Mouse (Mus musculus) hindbrain, embryonic 10.5 days (tissue): ENCODE measurements around the gene Olfr1055. TPM values are rescaled to one million over a fixed set of nuclear protein-coding genes. Genes with fewer than 3 reads are reported as not detected.
"Not testable (repeated sequence)": the region's sequence is repeated elsewhere in the genome, so short reads cannot be mapped to it uniquely, and the experiment has no call there.

ENCODE experiments used
- DNase-seq: peaks from one replicate; pipeline ENCODE4 v3.0.0-alpha.2; 2017; ENCODE audit warnings: low spot score
- H3K27ac ChIP-seq: fragments of 300-500 bp; sonication (generic); 2 replicates; pipeline ENCODE4 v1.5.1; 2016; ENCODE audit warnings: mild to moderate bottlenecking, moderate library complexity
- H3K27me3 ChIP-seq: fragments of 300-500 bp; sonication (generic); 2 replicates; pipeline ENCODE4 v1.6.1; 2016; ENCODE audit warnings: mild to moderate bottlenecking; ENCODE audit not compliant: poor library complexity, insufficient read depth, severe bottlenecking
- H3K36me3 ChIP-seq: fragments of 300-500 bp; sonication (generic); 2 replicates; pipeline ENCODE4 v1.6.1; 2016; ENCODE audit warnings: mild to moderate bottlenecking, moderate library complexity
- H3K4me1 ChIP-seq: fragments of 300-500 bp; sonication (generic); replicated peaks from 2 replicates; pipeline ENCODE4 v1.6.1; 2016; ENCODE audit warnings: mild to moderate bottlenecking
- H3K4me3 ChIP-seq: fragments of 300-500 bp; sonication (generic); 2 replicates; pipeline ENCODE4 v1.5.1; 2016; ENCODE audit warnings: mild to moderate bottlenecking, moderate library complexity
- H3K9me3 ChIP-seq: fragments of 300-500 bp; sonication (generic); 2 replicates; pipeline ENCODE4 v1.6.1; 2016; ENCODE audit warnings: mild to moderate bottlenecking, moderate library complexity
- WGBS: fragments of 180-500 bp; shearing (Covaris S2); methylation state at CpG from one replicate; pipeline ENCODE4 v1.1.7; 2016; 5-methylcytosine and 5-hydroxymethylcytosine counted together
- polyA plus RNA-seq: library from polyadenylated mRNA; unstranded; fragments of >200 nt; fragmentation: Nextera tagmentation; extraction: Ambion mirVana; gene quantifications from 2 replicates; pipeline ENCODE4 v1.2.1, GENCODE M21; 2016

Gene Olfr1055
- not detected in 2 replicates for polyA plus RNA-seq

DNA sequence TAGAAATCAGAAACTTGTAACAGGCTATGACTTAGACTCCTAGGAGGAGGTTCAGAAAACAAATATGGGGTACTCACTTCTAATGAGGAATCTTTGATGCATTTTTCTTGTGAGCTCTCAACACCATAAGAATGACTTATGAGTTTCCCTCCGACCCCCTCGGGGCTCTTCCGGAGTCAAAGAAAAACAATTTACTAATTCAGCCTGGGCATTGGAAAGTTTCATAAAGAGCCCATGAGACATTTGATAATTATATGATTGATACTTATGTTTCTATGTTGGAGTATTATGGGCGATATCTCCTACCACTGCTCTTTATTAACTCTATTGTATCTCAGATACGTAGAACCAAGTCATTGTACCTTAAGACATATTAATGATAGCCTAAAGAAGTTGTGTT is at the start of gene Olfr1055:
Gene Olfr1055 (minus strand): TSS at position 101 of the 400 bp plus-strand sequence.
- 90% methylated on average over 5 of the region's 5 CpGs for WGBS
- Histone ChIP-seq H3K4me1 (no peaks in the 10 kb centered on the region), H3K27ac (no peak within 1 kb of the TSS), H3K4me3 (no peak within 1 kb of the TSS), H3K27me3 (no peaks in the 10 kb centered on the region), H3K36me3 (no peaks in the 10 kb centered on the region), H3K9me3 (no peaks in the 10 kb centered on the region)
- DNase-seq, result no peak

DNA sequence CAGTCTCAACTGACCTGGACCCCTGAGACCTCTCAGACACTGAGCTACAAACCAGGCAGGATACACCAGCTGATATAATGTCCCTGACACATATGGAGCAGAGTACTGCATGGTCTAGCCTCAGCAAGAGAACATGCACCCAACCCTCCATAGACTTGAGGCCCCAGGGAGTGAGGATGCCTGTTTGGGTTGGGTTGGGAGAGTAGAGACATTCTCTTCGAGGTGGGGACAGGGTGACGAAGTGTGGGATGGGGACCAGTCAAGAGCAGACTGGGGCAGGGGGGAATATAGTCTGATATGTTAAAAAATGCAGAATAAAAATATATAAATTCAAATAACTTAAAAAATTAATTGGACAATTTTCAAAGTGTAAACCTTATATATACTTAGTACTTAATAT is 45.0 kb upstream of the Olfr1055 start:
- Histone ChIP-seq H3K4me1 (no peaks in the 10 kb centered on the region), H3K27ac (no peak overlapping the region), H3K4me3 (no peak overlapping the region), H3K36me3 (no peaks in the 10 kb centered on the region), H3K9me3 (no peaks in the 10 kb centered on the region), H3K27me3 (no peaks in the 10 kb centered on the region)
- WGBS, result 89% methylated on average over 2 of the region's 2 CpGs
- DNase-seq, result no peak

DNA sequence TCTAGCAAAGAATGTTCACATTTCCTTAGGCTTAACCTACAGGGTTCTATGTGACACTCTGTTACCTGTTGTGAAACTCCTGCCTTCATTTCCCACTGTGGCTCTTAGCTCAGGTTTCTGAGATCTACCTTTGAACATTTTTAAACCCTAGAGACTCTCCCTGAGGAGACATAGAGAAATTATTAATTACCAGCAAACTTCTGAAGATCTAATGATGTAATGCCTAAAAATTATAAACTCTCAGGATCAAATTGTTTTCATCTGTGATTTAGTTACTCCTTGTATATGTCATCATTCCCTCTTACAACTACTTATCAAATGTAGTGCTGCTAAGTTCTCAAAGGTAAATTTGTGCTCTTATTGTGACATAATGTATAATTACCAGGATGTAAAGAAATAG is 38.4 kb upstream of the Olfr1055 start, which contains the start of gene Olfr1058:
Gene Olfr1058 (minus strand): TSS at position 101 of the 400 bp plus-strand sequence.
- H3K27ac ChIP-seq, H3K9me3 ChIP-seq, H3K4me3 ChIP-seq, DNase-seq, H3K4me1 ChIP-seq, H3K36me3 ChIP-seq, H3K27me3 ChIP-seq: not testable (repeated sequence)

DNA sequence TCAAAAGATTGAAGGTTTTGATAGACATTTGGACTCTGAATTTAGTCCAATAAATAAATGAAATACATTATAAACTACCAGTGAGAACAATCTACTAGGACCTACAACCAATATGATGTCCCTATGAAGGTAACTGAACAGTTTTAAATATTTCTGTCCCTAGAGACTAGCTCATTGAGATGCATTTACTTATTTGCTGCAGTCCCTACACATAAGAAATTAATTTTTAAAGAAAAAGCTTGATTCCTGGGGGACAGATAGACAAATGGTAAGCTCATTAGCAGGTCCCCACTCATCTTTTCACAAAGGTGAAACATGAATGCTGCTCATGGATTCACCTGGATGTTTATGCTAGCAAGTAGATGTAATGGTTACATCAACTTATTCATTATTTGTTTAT is 28.2 kb upstream of the Olfr1055 start, which contains the start of gene Olfr1057:
Gene Olfr1057 (minus strand): TSS at position 101 of the 400 bp plus-strand sequence.
- Histone ChIP-seq H3K36me3 (no peaks in the 10 kb centered on the region), H3K27me3 (no peaks in the 10 kb centered on the region), H3K4me3 (no peak within 1 kb of the TSS), H3K27ac (no peak within 1 kb of the TSS), H3K9me3 (no peaks in the 10 kb centered on the region), H3K4me1 (no peaks in the 10 kb centered on the region)
- no peak for DNase-seq

DNA sequence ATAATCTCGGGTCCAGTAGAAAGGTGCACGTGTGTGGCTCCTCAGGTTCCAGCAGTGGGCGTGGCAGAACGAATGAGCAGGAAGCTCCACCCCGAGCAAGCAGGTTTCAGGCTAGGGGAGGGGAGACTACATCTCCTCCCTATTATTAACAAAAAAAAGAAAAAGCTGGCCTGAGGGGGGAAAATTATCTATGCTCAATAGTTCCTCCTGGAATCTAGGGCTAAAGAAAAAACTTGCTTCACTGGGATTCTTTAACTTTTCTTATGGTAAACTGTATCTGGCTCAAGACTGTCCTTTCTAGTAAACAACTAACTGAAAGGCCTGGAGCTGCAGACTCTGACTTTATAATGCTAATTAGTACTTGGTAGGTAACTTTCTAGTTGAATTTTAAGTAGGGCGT is 16.3 kb upstream of the Olfr1055 start:
- WGBS, result 50% methylated on average over 1 of the region's 6 CpGs
- H3K27ac ChIP-seq, H3K4me3 ChIP-seq, DNase-seq, H3K4me1 ChIP-seq, H3K9me3 ChIP-seq, H3K36me3 ChIP-seq, H3K27me3 ChIP-seq: not testable (repeated sequence)

DNA sequence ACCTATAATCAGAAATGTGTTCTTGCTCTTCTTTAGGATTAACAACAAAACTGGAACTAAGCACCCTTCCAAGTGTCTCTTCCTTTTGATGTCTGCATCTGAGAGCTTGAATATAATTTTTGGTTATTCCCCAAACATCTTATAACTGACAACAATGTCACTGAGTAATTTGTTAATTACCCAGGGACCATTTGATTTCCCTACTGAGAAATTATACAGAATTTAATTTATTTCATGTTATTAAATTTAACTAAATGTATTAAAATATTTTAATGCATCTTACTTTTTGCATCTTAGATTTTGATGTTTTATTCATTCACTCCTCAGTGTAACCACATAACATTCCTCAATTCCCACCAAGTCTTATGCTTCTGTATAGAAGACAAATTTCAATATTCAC is 12.3 kb upstream of the Olfr1055 start, which contains the start of gene Olfr1056:
Gene Olfr1056 (minus strand): TSS at position 101 of the 400 bp plus-strand sequence.
- Histone ChIP-seq H3K4me3 (no peak within 1 kb of the TSS), H3K27me3 (no peaks in the 10 kb centered on the region), H3K36me3 (no peaks in the 10 kb centered on the region), H3K9me3 (no peaks in the 10 kb centered on the region), H3K4me1 (no peaks in the 10 kb centered on the region), H3K27ac (no peak within 1 kb of the TSS)
- no peak for DNase-seq

DNA sequence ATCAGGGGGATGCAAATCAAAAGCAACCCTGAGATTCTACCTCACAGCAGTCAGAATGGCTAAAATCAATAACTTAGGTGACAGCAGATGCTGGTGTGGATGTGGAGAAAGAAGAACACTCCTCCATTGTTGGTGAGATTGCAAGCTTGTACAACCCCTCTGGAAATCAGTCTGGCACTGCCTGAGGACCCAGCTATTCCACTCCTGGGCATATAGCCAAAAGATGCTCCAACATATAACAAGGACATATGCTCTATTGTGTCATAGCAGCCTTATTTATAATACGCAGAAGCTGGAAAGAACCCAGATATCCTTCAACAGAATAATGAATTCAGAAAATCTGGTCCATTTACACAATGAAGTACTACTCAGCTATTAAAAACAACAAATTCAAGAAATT is 1.7 kb upstream of the Olfr1055 start:
- 96% methylated on average over 1 of the region's 1 CpGs for WGBS
- not testable (repeated sequence) for H3K27ac ChIP-seq, DNase-seq, H3K9me3 ChIP-seq, H3K4me1 ChIP-seq, H3K27me3 ChIP-seq, H3K4me3 ChIP-seq, H3K36me3 ChIP-seq

DNA sequence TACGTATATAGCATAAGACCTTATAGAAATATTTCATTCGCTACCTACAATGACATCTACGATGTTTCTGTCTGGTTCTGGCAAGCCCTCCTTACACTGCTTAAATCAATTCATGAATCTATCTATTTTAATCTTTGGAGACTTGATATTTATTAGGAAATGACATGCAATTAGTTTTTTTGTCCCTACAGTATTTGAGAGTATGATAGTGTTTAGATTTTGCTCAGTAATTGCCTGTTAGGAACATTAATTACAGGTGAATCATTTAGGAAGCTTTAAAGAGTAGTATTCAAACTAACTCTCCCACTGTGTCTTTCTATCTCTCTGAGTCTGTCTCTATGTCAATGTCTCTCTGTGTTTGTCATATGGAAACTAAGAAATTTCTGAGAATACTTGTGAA is 14.8 kb downstream of the Olfr1055 start, which contains the start of gene Olfr1054:
Gene Olfr1054 (minus strand): TSS at position 101 of the 400 bp plus-strand sequence.
- Histone ChIP-seq H3K27ac (no peak within 1 kb of the TSS), H3K9me3 (no peaks in the 10 kb centered on the region), H3K27me3 (no peaks in the 10 kb centered on the region), H3K4me1 (no peaks in the 10 kb centered on the region), H3K36me3 (no peaks in the 10 kb centered on the region), H3K4me3 (no peak within 1 kb of the TSS)
- WGBS, result 94% methylated on average over 3 of the region's 3 CpGs
- DNase-seq, result no peak

DNA sequence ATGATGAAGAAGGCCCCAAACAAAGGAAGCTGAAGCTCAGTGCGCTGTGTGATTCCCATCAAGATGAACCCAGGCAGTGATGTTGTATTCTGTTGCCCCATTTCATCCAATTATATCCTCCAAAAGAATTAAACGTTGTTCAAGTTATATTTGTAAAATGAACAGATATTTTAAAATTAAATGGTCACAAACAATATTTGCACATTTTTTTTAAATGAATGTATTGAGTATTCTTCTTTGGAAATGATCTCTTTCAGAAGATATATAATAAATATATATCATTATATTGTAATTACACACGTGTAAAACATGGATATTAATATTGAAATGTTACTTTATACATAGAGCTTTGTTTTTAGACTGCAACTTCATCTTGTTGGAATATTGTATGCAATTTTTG is 34.9 kb downstream of the Olfr1055 start, which contains the start of gene Olfr1053:
Gene Olfr1053 (minus strand): TSS at position 101 of the 400 bp plus-strand sequence.
- Histone ChIP-seq H3K4me3 (no peak within 1 kb of the TSS), H3K27ac (no peak within 1 kb of the TSS), H3K4me1 (no peaks in the 10 kb centered on the region), H3K27me3 (no peaks in the 10 kb centered on the region), H3K36me3 (no peaks in the 10 kb centered on the region), H3K9me3 (no peaks in the 10 kb centered on the region)
- DNase-seq, result no peak
- 72% methylated on average over 3 of the region's 3 CpGs for WGBS

Other genes starting within 250 kb of the Olfr1055 start
- gene Olfr1039, start 214.4 kb downstream of the Olfr1055 start, polyA plus RNA-seq, result not detected in 2 replicates
- gene Olfr1040, start 203.6 kb downstream of the Olfr1055 start, polyA plus RNA-seq, result not detected in 2 replicates
- not detected in 2 replicates for gene Olfr1042, start 188.4 kb downstream of the Olfr1055 start, polyA plus RNA-seq
- gene Olfr1043, start 182.8 kb downstream of the Olfr1055 start, polyA plus RNA-seq, result not detected in 2 replicates
- gene Olfr1044, start 172.5 kb downstream of the Olfr1055 start, polyA plus RNA-seq, result not detected in 2 replicates
- gene Olfr52, start 164.6 kb downstream of the Olfr1055 start, polyA plus RNA-seq, result not detected in 2 replicates
- gene Olfr1045, start 147.3 kb downstream of the Olfr1055 start, polyA plus RNA-seq, result not detected in 2 replicates
- gene Olfr1046, start 131.0 kb downstream of the Olfr1055 start, polyA plus RNA-seq, result not detected in 2 replicates
- not detected in 2 replicates for gene Olfr1047, start 118.9 kb downstream of the Olfr1055 start, polyA plus RNA-seq
- gene Olfr1048, start 110.0 kb downstream of the Olfr1055 start, polyA plus RNA-seq, result not detected in 2 replicates
- not detected in 2 replicates for gene Olfr1049, start 92.0 kb downstream of the Olfr1055 start, polyA plus RNA-seq
- gene Olfr1051, start 71.2 kb downstream of the Olfr1055 start, polyA plus RNA-seq, result not detected in 2 replicates
- gene Olfr1052, start 57.8 kb downstream of the Olfr1055 start, polyA plus RNA-seq, result not detected in 2 replicates
- gene Olfr1053, start 35.0 kb downstream of the Olfr1055 start, polyA plus RNA-seq, result not detected in 2 replicates
- gene Olfr1054, start 14.9 kb downstream of the Olfr1055 start, polyA plus RNA-seq, result not detected in 2 replicates
- gene Olfr1056, start 12.2 kb upstream of the Olfr1055 start, polyA plus RNA-seq, result not detected in 2 replicates
- not detected in 2 replicates for gene Olfr1057, start 28.1 kb upstream of the Olfr1055 start, polyA plus RNA-seq
- gene Olfr1058, start 38.3 kb upstream of the Olfr1055 start, polyA plus RNA-seq, result not detected in 2 replicates
- gene Olfr1061, start 63.8 kb upstream of the Olfr1055 start, polyA plus RNA-seq, result not detected in 2 replicates
- not detected in 2 replicates for gene Olfr1062, start 76.5 kb upstream of the Olfr1055 start, polyA plus RNA-seq
- gene Olfr1065, start 100.3 kb upstream of the Olfr1055 start, polyA plus RNA-seq, result not detected in 2 replicates
- not detected in 2 replicates for gene Olfr1066, start 106.0 kb upstream of the Olfr1055 start, polyA plus RNA-seq
- gene Olfr228, start 137.1 kb upstream of the Olfr1055 start, polyA plus RNA-seq, result not detected in 2 replicates
- gene Olfr1076, start 158.2 kb upstream of the Olfr1055 start, polyA plus RNA-seq, result not detected in 2 replicates
- gene Olfr1079, start 192.2 kb upstream of the Olfr1055 start, polyA plus RNA-seq, result not detected in 2 replicates
- gene Olfr1080, start 208.0 kb upstream of the Olfr1055 start, polyA plus RNA-seq, result not detected in 2 replicates
- gene Olfr1082, start 248.7 kb upstream of the Olfr1055 start, polyA plus RNA-seq, result not detected in 2 replicates